Mouse (Mus musculus): ENCODE data around the gene Gm10720. TPM values are rescaled to one million over a fixed set of nuclear protein-coding genes. Genes with fewer than 3 reads are reported as not detected.

Gm10720 gene
- total RNA-seq, 2 experiments from 2014 or later, result not detected

Small RNAs within 50 kb of the gene (microRNA-seq; reads per million reads assigned to microRNA genes)
- gene Mir101c, result 0 reads per million in 2 experiments

Other genes with a start within 250 kb of the Gm10720 start
- gene Gm10722, start 14.7 kb upstream of the Gm10720 start, total RNA-seq (2021), result not detected
- not detected for gene Gm11168, start 12.3 kb upstream of the Gm10720 start, total RNA-seq (2021)
- under 1 TPM in 1 of 2 experiments, not detected in 1; 0.93 TPM for gene Gm10721, start 2.5 kb upstream of the Gm10720 start, total RNA-seq (2021)
- gene Gm10719, start 1.8 kb downstream of the Gm10720 start, total RNA-seq (2021), result not detected
- gene Gm10718, start 7.9 kb downstream of the Gm10720 start, total RNA-seq (2021), result 1 to 10 TPM in 1 of 2 experiments, not detected in 1; 1.8 TPM
- not detected for gene Gm10717, start 9.8 kb downstream of the Gm10720 start, total RNA-seq (2021)
- gene Gm17535, start 18.9 kb downstream of the Gm10720 start, total RNA-seq (2021), result not detected
- not detected for gene Gm10715, start 21.2 kb downstream of the Gm10720 start, total RNA-seq (2021)